Mouse (Mus musculus): ENCODE results near the gene Iscu. TPM values are rescaled to one million over a fixed set of nuclear protein-coding genes. Genes with fewer than 3 reads are reported as not detected.
A peak's percentile ranks its signal among the peaks of the same experiment; 100 is the strongest.

Iscu gene
- polyA plus RNA-seq, 1 experiment from 2014 or later: 101 TPM

GRCm38 (mm10) chr5:113731174-113731573 lies 41.4 kb upstream of the Iscu start:
- Histone ChIP-seq H3K27me3 (replicated peaks; ENCODE audit: control insufficient read depth, insufficient read depth, low read length) (no peaks in the 10 kb centered on the region), H3K9ac (ENCODE audit: low read length) (no peak overlapping the region), H3K27ac (ENCODE audit: low read depth, low read length) (no peak overlapping the region), H3K4me3 (ENCODE audit: low read depth, low read length) (no peak overlapping the region), H3K9me3 (replicated peaks; ENCODE audit: control insufficient read depth, low read length) (no peaks in the 10 kb centered on the region), H3K4me2 (ENCODE audit: low read length) (no peak overlapping the region), H3K36me3 (ENCODE audit: control insufficient read depth, insufficient read depth, low read length) (no peaks in the 10 kb centered on the region), H3K4me1 (ENCODE audit: control insufficient read depth, insufficient read depth, low read length) (peaks cover under 1% of the 10 kb centered on the region; the same call in 1 of the 2 replicates)
- DNase-seq (ENCODE audit: low spot score) (no peak), ATAC-seq (no peak)
- WGBS: 94% methylated on average over 7 of the region's 7 CpGs

DNA sequence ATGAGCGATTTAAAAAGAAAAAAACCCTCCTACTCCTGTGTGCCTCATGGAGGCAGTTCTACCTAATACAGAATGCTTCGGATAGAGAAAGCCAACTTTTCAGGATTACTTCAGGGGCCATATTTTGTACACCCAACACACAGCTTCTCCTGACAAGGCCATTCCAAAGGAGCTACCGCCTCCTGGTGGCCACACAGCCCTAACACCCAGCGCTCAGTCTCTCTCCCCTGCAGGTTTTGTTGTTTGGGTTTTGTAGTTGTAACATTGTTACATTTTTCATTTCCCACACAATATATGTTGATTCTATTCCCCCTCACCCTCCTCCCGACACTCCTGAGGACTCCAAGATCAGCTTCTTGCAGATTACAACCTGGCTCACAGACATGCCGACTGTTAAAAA lies 40.4 kb upstream of the Iscu start:
- ATAC-seq (no peak), DNase-seq (ENCODE audit: low spot score) (peak; percentile 71)
- no peak overlapping the region for H3K4me2 ChIP-seq (ENCODE audit: low read length)
- H3K27me3 ChIP-seq (replicated peaks; ENCODE audit: control insufficient read depth, insufficient read depth, low read length): no peaks in the 10 kb centered on the region
- H3K4me3 ChIP-seq (ENCODE audit: low read depth, low read length): no peak overlapping the region
- H3K4me1 ChIP-seq (ENCODE audit: control insufficient read depth, insufficient read depth, low read length): peaks cover 6% of the 10 kb centered on the region; the same call in 1 of the 2 replicates
- H3K36me3 ChIP-seq (ENCODE audit: control insufficient read depth, insufficient read depth, low read length): no peaks in the 10 kb centered on the region
- H3K27ac ChIP-seq (ENCODE audit: low read depth, low read length): no peak overlapping the region
- H3K9me3 ChIP-seq (replicated peaks; ENCODE audit: control insufficient read depth, low read length): no peaks in the 10 kb centered on the region
- H3K9ac ChIP-seq (ENCODE audit: low read length): no peak overlapping the region
- WGBS: 34% methylated on average over 6 of the region's 6 CpGs

DNA sequence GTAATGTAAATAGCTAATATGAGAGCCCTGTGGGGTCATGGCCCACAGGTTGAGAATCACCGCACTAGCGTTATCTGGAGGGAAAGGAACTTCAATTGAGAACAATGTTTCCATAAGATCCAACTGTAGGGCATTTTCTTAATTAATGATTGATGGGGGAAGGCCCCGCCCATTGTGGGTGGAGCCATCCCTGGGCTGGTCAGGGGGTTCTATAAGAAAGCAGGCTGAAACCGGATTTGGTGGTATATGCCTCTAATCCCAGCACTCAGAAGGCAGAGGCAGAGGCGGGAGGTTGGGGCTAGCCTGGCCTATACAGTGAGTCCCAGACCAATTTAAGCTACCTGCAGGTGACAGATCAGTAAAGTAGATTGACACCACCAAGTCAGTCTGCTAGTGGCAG lies 38.2 kb upstream of the Iscu start:
- no peak for DNase-seq (ENCODE audit: low spot score)
- WGBS: 62% methylated on average over 5 of the region's 5 CpGs
- H3K4me1 ChIP-seq (ENCODE audit: control insufficient read depth, insufficient read depth, low read length): peaks cover 6% of the 10 kb centered on the region; the same call in 1 of the 2 replicates
- no peak overlapping the region for H3K27ac ChIP-seq (ENCODE audit: low read depth, low read length)
- no peak for ATAC-seq
- no peak overlapping the region for H3K9ac ChIP-seq (ENCODE audit: low read length)
- H3K4me3 ChIP-seq (ENCODE audit: low read depth, low read length): no peak overlapping the region
- peaks cover 15% of the 10 kb centered on the region for H3K36me3 ChIP-seq (ENCODE audit: control insufficient read depth, insufficient read depth, low read length)
- no peaks in the 10 kb centered on the region for H3K9me3 ChIP-seq (replicated peaks; ENCODE audit: control insufficient read depth, low read length)
- H3K27me3 ChIP-seq (replicated peaks; ENCODE audit: control insufficient read depth, insufficient read depth, low read length): no peaks in the 10 kb centered on the region
- no peak overlapping the region for H3K4me2 ChIP-seq (ENCODE audit: low read length)

- Histone ChIP-seq H3K27me3 (replicated peaks; ENCODE audit: control insufficient read depth, insufficient read depth, low read length) (no peaks in the 10 kb centered on the region), H3K4me1 (ENCODE audit: control insufficient read depth, insufficient read depth, low read length) (peaks cover 6% of the 10 kb centered on the region; the same call in 1 of the 2 replicates), H3K27ac (ENCODE audit: low read depth, low read length) (peak overlapping the region; percentile 97), H3K9ac (ENCODE audit: low read length) (peak overlapping the region; percentile 64), H3K9me3 (replicated peaks; ENCODE audit: control insufficient read depth, low read length) (no peaks in the 10 kb centered on the region), H3K36me3 (ENCODE audit: control insufficient read depth, insufficient read depth, low read length) (peaks cover 21% of the 10 kb centered on the region), H3K4me2 (ENCODE audit: low read length) (peak overlapping the region; percentile 67), H3K4me3 (ENCODE audit: low read depth, low read length) (peak overlapping the region; percentile 60)
- DNase-seq (ENCODE audit: low spot score) (no peak), ATAC-seq (no peak; the same call in 1 of the 2 replicates)
- WGBS: 29% methylated on average over 7 of the region's 7 CpGs
Observed at GRCm38 (mm10) chr5:113735023-113735344, 37.6 kb upstream of the Iscu start.

DNA sequence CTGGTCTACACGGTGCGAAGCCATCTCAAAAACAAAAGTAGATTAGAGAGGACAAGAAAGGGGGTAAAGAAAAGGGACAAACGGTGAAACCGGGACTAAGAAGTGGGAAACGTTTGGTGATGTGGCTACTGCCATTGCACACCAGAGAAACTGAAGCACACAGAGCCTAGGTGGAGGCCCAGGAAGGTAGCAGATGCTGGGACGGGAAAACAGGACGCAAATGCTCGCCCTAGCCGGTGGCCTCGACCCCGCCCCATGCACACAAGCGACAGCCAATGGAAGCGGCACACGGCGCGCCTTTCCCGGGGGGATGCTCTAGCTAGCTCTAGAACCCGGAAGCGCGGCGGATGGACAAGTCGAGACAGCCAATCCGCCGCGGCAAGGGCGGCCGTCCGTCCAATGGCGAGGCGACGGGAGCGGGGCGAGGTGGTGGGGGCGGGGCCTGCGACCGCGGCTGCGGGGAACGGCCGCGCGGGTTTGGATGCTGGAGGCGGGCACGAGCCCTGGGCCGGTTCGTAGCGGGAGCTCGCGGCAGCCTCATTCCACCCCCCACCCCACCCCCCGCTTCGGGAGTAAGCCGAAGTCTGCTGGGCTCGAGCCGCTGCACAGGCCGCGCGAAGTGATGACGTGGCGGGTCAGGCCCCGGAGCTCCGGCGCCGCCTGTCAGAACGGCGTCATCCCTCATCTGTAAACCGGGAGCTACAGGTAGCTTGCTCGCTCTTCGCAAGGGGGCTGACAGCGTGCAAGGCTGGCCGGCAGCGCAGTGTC lies 37.0 kb upstream of the Iscu start, which contains the start of gene Ficd:
Gene Ficd, plus strand, starts transcription at position 459 of the 768 bp plus-strand sequence.
- WGBS: under 1% methylated on average over 69 of the region's 71 CpGs
- ATAC-seq: peak; percentile 98

GRCm38 (mm10) chr5:113736113-113736502 lies 36.4 kb upstream of the Iscu start:
- peak overlapping the region; percentile 64 for H3K9ac ChIP-seq (ENCODE audit: low read length)
- no peaks in the 10 kb centered on the region for H3K27me3 ChIP-seq (replicated peaks; ENCODE audit: control insufficient read depth, insufficient read depth, low read length)
- DNase-seq (ENCODE audit: low spot score) (no peak), ATAC-seq (no peak)
- WGBS: 6% methylated on average over 10 of the region's 10 CpGs
- peak overlapping the region; percentile 60 for H3K4me3 ChIP-seq (ENCODE audit: low read depth, low read length)
- peak overlapping the region; percentile 97 for H3K27ac ChIP-seq (ENCODE audit: low read depth, low read length)
- no peaks in the 10 kb centered on the region for H3K9me3 ChIP-seq (replicated peaks; ENCODE audit: control insufficient read depth, low read length)
- peaks cover 6% of the 10 kb centered on the region; the same call in 1 of the 2 replicates for H3K4me1 ChIP-seq (ENCODE audit: control insufficient read depth, insufficient read depth, low read length)
- peak overlapping the region; percentile 86 for H3K4me2 ChIP-seq (ENCODE audit: low read length)
- H3K36me3 ChIP-seq (ENCODE audit: control insufficient read depth, insufficient read depth, low read length): peaks cover 32% of the 10 kb centered on the region

More for the DNA sequence above, 37.0 kb upstream of the Iscu start, which contains the start of gene Ficd:
- Histone ChIP-seq H3K4me3 (ENCODE audit: low read depth, low read length) (peak within 1 kb of the TSS; percentile 60), H3K9ac (ENCODE audit: low read length) (peak within 1 kb of the TSS; percentile 64), H3K4me2 (ENCODE audit: low read length) (peak within 1 kb of the TSS; percentile 86), H3K27ac (ENCODE audit: low read depth, low read length) (peak within 1 kb of the TSS; percentile 97), H3K9me3 (replicated peaks; ENCODE audit: control insufficient read depth, low read length) (no peaks in the 10 kb centered on the region), H3K4me1 (ENCODE audit: control insufficient read depth, insufficient read depth, low read length) (peaks cover 6% of the 10 kb centered on the region; the same call in 1 of the 2 replicates), H3K27me3 (replicated peaks; ENCODE audit: control insufficient read depth, insufficient read depth, low read length) (no peaks in the 10 kb centered on the region), H3K36me3 (ENCODE audit: control insufficient read depth, insufficient read depth, low read length) (peaks cover 26% of the 10 kb centered on the region)
- DNase-seq (ENCODE audit: low spot score): peak; percentile 99

GRCm38 (mm10) chr5:113736522-113737164 lies 35.9 kb upstream of the Iscu start:
- peak overlapping the region; percentile 86 for H3K4me2 ChIP-seq (ENCODE audit: low read length)
- 50% methylated on average over 15 of the region's 15 CpGs for WGBS

GRCm38 (mm10) chr5:113737607-113738237 lies 34.8 kb upstream of the Iscu start:
- ATAC-seq (no peak), DNase-seq (ENCODE audit: low spot score) (no peak)
- Histone ChIP-seq H3K4me3 (ENCODE audit: low read depth, low read length) (no peak overlapping the region), H3K4me1 (ENCODE audit: control insufficient read depth, insufficient read depth, low read length) (peaks cover 6% of the 10 kb centered on the region; the same call in 1 of the 2 replicates), H3K9me3 (replicated peaks; ENCODE audit: control insufficient read depth, low read length) (no peaks in the 10 kb centered on the region), H3K4me2 (ENCODE audit: low read length) (no peak overlapping the region), H3K27me3 (replicated peaks; ENCODE audit: control insufficient read depth, insufficient read depth, low read length) (no peaks in the 10 kb centered on the region), H3K27ac (ENCODE audit: low read depth, low read length) (no peak overlapping the region), H3K9ac (ENCODE audit: low read length) (no peak overlapping the region), H3K36me3 (ENCODE audit: control insufficient read depth, insufficient read depth, low read length) (peaks cover 48% of the 10 kb centered on the region)
- 92% methylated on average over 10 of the region's 11 CpGs for WGBS

More at GRCm38 (mm10) chr5:113736522-113737164, 35.9 kb upstream of the Iscu start:
- peaks cover 38% of the 10 kb centered on the region for H3K36me3 ChIP-seq (ENCODE audit: control insufficient read depth, insufficient read depth, low read length)
- peaks cover 6% of the 10 kb centered on the region; the same call in 1 of the 2 replicates for H3K4me1 ChIP-seq (ENCODE audit: control insufficient read depth, insufficient read depth, low read length)
- peak overlapping the region; percentile 60 for H3K4me3 ChIP-seq (ENCODE audit: low read depth, low read length)
- no peaks in the 10 kb centered on the region for H3K9me3 ChIP-seq (replicated peaks; ENCODE audit: control insufficient read depth, low read length)
- H3K27ac ChIP-seq (ENCODE audit: low read depth, low read length): peak overlapping the region; percentile 97; the same call in 1 of the 2 replicates
- no peaks in the 10 kb centered on the region for H3K27me3 ChIP-seq (replicated peaks; ENCODE audit: control insufficient read depth, insufficient read depth, low read length)
- ATAC-seq (no peak), DNase-seq (ENCODE audit: low spot score) (no peak)
- peak overlapping the region; percentile 64 for H3K9ac ChIP-seq (ENCODE audit: low read length)

Data from forebrain, embryonic 14.5 days (tissue).